Mouse (Mus musculus): ENCODE measurements around the gene Ssbp2. TPM values are rescaled to one million over a fixed set of nuclear protein-coding genes. Genes with fewer than 3 reads are reported as not detected.
A peak's percentile ranks its signal among the peaks of the same experiment; 100 is the strongest.

The Ssbp2 gene
- polyA plus RNA-seq, 1 experiment from 2014 or later: 110 TPM

- H3K9me3 ChIP-seq: no peaks in the 10 kb centered on the region
- no peaks in the 10 kb centered on the region for H3K36me3 ChIP-seq
- H3K4me3 ChIP-seq: no peak overlapping the region
- H3K27me3 ChIP-seq (ENCODE audit: insufficient read depth, poor library complexity, severe bottlenecking): no peaks in the 10 kb centered on the region
- H3K4me1 ChIP-seq: no peaks in the 10 kb centered on the region
- H3K27ac ChIP-seq: no peak overlapping the region
- DNase-seq (ENCODE audit: low spot score): no peak
These were observed 267.8 kb downstream of the Ssbp2 start for GRCm38 (mm10) chr13:91727899-91728298.

GRCm38 (mm10) chr13:91737191-91737590, 277.1 kb downstream of the Ssbp2 start:
- H3K9me3 ChIP-seq: no peaks in the 10 kb centered on the region
- WGBS: 90% methylated on average over 1 of the region's 1 CpGs
- peaks cover 12% of the 10 kb centered on the region for H3K4me1 ChIP-seq
- no peak overlapping the region for H3K4me3 ChIP-seq
- no peak for DNase-seq (ENCODE audit: low spot score)
- no peaks in the 10 kb centered on the region for H3K36me3 ChIP-seq
- H3K27me3 ChIP-seq (ENCODE audit: insufficient read depth, poor library complexity, severe bottlenecking): peaks cover 13% of the 10 kb centered on the region; the same call in 1 of the 2 replicates
- H3K27ac ChIP-seq: no peak overlapping the region

DNA sequence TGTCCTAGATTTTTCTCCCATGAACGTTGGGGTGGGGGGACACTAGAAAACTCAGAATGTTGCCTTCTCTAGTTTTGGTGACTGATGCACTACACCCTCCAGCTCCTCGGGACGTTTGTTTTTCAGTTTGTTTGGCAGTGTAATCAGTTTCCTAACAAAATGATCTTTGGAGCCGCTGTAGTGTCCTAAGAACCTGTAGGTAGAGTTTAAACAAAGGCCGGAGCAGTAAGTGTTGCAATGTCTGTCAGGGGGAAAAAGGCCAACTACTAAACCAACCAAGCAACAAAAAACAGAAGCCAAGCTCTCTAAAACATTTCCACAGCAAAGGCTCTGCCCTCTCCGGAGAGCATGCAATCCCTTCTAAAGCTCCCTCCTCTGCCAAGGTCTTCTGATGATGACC, 280.8 kb downstream of the Ssbp2 start:
- no peak for DNase-seq (ENCODE audit: low spot score)
- 63% methylated on average over 6 of the region's 6 CpGs for WGBS
- no peaks in the 10 kb centered on the region for H3K9me3 ChIP-seq
- peak overlapping the region; percentile 79; the same call in 1 of the 2 replicates for H3K27ac ChIP-seq
- no peaks in the 10 kb centered on the region for H3K36me3 ChIP-seq
- H3K27me3 ChIP-seq (ENCODE audit: insufficient read depth, poor library complexity, severe bottlenecking): peaks cover 16% of the 10 kb centered on the region; the same call in 1 of the 2 replicates
- H3K4me1 ChIP-seq: peaks cover 12% of the 10 kb centered on the region
- peak overlapping the region; percentile 67 for H3K4me3 ChIP-seq

DNA sequence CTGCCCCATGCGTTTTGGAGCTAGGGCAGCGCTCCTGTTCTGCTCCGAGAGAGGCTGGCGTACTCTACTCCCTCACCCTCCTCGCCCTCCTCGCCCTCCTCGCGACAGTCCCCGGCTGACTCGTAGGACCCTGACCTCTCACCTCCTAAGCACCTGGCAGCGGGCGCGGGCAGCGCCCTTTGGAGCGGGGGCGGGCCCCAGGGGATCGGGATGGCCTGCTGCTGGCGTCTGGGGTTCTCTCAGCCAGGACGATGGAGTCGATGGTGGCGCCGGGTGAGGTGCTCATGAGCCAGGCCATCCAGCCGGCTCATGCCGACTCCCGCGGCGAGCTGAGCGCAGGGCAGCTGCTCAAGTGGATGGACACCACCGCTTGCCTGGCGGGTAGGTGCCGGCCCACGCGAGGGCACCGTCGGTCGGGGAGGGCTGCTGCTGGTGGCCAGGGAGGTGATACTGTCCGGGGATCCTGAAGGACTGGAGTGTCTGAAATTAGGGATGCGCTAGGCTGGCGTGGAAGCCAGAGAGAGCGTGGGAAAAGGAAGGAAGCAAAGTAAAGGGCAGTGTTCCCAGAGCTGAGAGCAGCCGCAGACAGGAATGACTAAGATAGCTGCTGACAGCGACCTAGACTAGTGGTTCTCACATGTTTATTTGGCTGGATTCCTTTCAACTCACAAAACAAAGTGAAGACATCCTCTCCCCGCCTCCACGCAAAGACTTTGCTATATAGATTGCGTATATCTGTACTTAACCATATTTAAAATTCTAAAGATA, 281.4 kb downstream of the Ssbp2 start, which contains the start of gene Acot12:
Gene Acot12, plus strand, starts transcription at position 233 of the 768 bp plus-strand sequence.
- 5% methylated on average over 45 of the region's 45 CpGs for WGBS
- H3K27ac ChIP-seq: peak within 1 kb of the TSS; percentile 79
- no peaks in the 10 kb centered on the region for H3K9me3 ChIP-seq
- H3K27me3 ChIP-seq (ENCODE audit: insufficient read depth, poor library complexity, severe bottlenecking): peaks cover 16% of the 10 kb centered on the region; the same call in 1 of the 2 replicates
- no peaks in the 10 kb centered on the region for H3K36me3 ChIP-seq
- peaks cover 12% of the 10 kb centered on the region for H3K4me1 ChIP-seq
- peak; percentile 77 for DNase-seq (ENCODE audit: low spot score)
- peak within 1 kb of the TSS; percentile 67 for H3K4me3 ChIP-seq

- H3K9me3 ChIP-seq: no peaks in the 10 kb centered on the region
- no peak for DNase-seq (ENCODE audit: low spot score)
- peaks cover 12% of the 10 kb centered on the region for H3K4me1 ChIP-seq
- H3K36me3 ChIP-seq: no peaks in the 10 kb centered on the region
- H3K4me3 ChIP-seq: no peak overlapping the region
- 91% methylated on average over 3 of the region's 3 CpGs for WGBS
- no peak overlapping the region for H3K27ac ChIP-seq
- H3K27me3 ChIP-seq (ENCODE audit: insufficient read depth, poor library complexity, severe bottlenecking): peaks cover 16% of the 10 kb centered on the region; the same call in 1 of the 2 replicates
These were observed 283.1 kb downstream of the Ssbp2 start for GRCm38 (mm10) chr13:91743180-91743579.

- Histone ChIP-seq H3K9me3 (no peaks in the 10 kb centered on the region), H3K4me3 (no peak overlapping the region), H3K4me1 (peaks cover 7% of the 10 kb centered on the region), H3K36me3 (no peaks in the 10 kb centered on the region), H3K27ac (no peak overlapping the region), H3K27me3 (ENCODE audit: insufficient read depth, poor library complexity, severe bottlenecking) (peaks cover 5% of the 10 kb centered on the region; the same call in 1 of the 2 replicates)
- DNase-seq (ENCODE audit: low spot score): no peak
- 82% methylated on average over 5 of the region's 5 CpGs for WGBS
These were observed 286.4 kb downstream of the Ssbp2 start for GRCm38 (mm10) chr13:91746470-91746869.

GRCm38 (mm10) chr13:91748401-91748800, 288.3 kb downstream of the Ssbp2 start:
- H3K27ac ChIP-seq: no peak overlapping the region
- no peaks in the 10 kb centered on the region for H3K27me3 ChIP-seq (ENCODE audit: insufficient read depth, poor library complexity, severe bottlenecking)
- H3K4me1 ChIP-seq: no peaks in the 10 kb centered on the region
- no peak overlapping the region for H3K4me3 ChIP-seq
- no peaks in the 10 kb centered on the region for H3K36me3 ChIP-seq
- no peak for DNase-seq (ENCODE audit: low spot score)
- H3K9me3 ChIP-seq: no peaks in the 10 kb centered on the region
- 82% methylated on average over 2 of the region's 2 CpGs for WGBS

- WGBS: 73% methylated on average over 4 of the region's 4 CpGs
- H3K9me3 ChIP-seq: no peaks in the 10 kb centered on the region
- no peaks in the 10 kb centered on the region for H3K4me1 ChIP-seq
- H3K36me3 ChIP-seq: no peaks in the 10 kb centered on the region
- no peak overlapping the region for H3K27ac ChIP-seq
- no peaks in the 10 kb centered on the region for H3K27me3 ChIP-seq (ENCODE audit: insufficient read depth, poor library complexity, severe bottlenecking)
- H3K4me3 ChIP-seq: no peak overlapping the region
- no peak for DNase-seq (ENCODE audit: low spot score)
These were observed 289.9 kb downstream of the Ssbp2 start for GRCm38 (mm10) chr13:91749981-91750380.

Small RNAs within 50 kb of the gene (microRNA-seq; reads per million reads assigned to microRNA genes)
- gene Gm27656: not detected

Other genes with a start within 250 kb of the Ssbp2 start
- 15.1 and 19.5 TPM in 2 replicates for gene Atg10, start 236.3 kb upstream of the Ssbp2 start, polyA plus RNA-seq (2016; fragmentation: Nextera tagmentation; extraction: Ambion mirVana)

All from heart, embryonic 10.5 days (tissue).